Mouse (Mus musculus): Measurements from ENCODE around the gene Dpp6.
A peak's percentile ranks its signal among the peaks of the same experiment; 100 is the strongest.

The Dpp6 gene

GRCm38 (mm10) chr5:27380656-27381385 is 563.8 kb downstream of the Dpp6 start:
- no peak for DNase-seq (ENCODE audit: low read depth)

DNA sequence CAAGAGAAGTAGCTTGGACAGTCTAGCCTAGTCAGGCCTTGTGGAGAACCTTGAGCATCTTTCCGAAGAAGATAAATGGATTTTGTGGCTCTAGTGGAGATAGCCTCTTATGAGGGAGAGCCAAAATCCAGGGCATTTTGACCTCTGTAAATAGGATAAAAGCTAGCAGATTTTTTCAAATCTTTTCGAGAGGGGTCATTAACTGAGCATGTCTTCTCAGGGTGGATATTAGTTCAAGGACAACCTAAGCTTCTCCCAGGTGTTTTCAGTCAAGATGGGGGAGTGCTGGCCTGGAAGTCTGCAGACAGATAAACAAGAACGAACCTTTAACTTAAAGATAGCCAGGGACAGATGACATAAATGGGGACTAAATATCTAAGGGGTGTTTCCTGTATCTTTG is 581.4 kb downstream of the Dpp6 start:
- no peak for DNase-seq (ENCODE audit: low read depth)

- DNase-seq (ENCODE audit: low read depth), result no peak
Observed at GRCm38 (mm10) chr5:27399111-27399510, 582.1 kb downstream of the Dpp6 start.

DNA sequence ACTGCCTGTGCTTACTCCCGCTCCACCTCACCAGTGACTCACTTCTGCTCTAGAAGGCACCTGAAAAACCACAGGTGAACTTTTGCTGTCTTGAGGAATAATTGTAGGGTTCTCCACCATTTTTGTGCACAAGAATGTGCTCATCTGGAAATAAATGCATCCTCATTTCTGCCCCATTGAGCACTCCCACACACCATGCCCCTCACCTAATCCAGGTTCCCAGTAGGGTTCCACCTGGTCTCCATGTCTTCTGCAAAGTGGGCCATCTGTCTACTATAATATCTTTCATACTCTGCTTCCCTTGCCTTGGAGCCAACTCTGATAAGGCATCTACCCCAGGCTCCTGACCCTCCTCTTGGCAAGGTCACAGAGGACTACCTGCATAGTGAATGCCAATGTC is 585.6 kb downstream of the Dpp6 start:
- no peak for DNase-seq (ENCODE audit: low read depth)

DNA sequence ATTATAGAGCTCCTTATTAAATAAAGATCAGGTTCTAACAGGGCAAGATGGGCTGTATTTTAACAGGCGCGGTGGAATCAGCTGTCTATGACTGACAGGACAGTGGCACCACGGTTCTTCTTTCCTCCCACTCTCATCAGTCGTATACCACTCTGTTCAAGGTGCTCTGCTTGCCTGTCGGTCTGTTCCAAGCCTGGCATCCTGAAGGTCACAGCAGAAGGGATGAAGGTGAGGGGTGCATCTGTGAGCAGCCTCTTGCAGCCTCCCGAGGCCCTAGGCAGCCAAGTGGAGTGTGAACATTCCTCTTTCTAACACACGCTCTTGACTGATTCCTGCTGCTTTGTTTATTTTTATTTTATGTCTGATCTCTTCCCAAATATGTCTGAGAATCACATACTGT is 591.9 kb downstream of the Dpp6 start:
- DNase-seq (ENCODE audit: low read depth), result no peak

- DNase-seq (ENCODE audit: low read depth), result no peak
Observed at GRCm38 (mm10) chr5:27413023-27413422, 596.0 kb downstream of the Dpp6 start.

- DNase-seq (ENCODE audit: low read depth), result no peak
Observed at GRCm38 (mm10) chr5:27415518-27415917, 598.5 kb downstream of the Dpp6 start.

DNA sequence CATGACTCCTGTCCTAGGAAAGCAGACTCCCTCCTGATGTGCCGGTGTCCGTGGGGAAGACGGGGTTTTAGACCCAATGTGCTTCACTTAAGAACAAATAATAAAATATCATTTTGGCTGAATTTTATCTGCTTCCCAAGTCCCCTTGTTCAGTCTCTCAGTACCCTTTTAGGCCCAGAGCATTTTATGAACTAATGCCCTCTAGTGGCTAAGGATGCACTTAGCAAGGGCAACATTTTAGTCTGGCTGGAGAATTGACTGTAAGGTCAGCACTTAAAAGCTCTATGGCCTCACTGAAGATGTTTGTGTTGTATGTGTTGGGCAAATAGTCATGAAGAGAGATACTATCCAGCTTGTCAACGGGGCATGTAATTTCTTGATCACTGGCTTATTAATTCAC is 599.6 kb downstream of the Dpp6 start:
- DNase-seq (ENCODE audit: low read depth), result peak; percentile 6

DNA sequence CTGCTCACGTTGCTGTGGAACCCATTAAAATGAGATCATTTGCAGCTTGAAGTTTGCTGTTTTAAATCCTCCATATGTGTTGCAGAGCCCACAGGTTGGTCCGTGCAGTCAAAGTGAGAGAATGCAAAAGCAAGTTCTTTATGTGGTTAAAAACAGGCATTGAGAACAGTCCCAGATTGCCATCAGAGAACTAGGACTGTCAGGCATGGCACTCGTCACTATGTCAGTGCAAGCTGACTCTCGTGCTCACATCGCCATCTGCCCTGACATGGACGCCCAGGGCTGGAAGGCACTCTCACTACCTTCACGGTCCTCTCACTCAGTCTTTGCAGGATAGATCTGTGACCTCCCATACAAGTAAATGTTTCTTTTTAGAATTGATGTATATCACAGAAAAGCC is 600.4 kb downstream of the Dpp6 start:
- DNase-seq (ENCODE audit: low read depth), result no peak

DNA sequence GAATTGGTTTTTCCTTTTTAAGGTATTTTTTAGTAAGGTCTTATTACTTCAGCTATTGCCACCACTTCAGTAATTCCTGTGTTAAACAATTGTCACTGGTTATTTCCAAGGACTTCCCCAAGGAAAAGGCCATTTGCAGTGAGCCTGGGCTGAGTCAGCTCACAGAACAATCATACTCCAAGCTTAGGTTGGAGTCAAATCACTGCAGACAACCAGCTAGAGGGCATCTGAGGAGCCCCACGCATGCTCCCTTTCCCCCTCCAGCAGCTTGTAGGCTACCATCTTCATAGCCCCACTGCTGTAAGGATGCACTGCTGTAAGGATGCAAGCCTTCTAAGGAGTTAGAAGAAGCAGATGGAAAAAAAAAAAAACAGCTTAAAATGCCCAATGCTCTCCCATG is 601.9 kb downstream of the Dpp6 start:
- DNase-seq (ENCODE audit: low read depth), result no peak

- DNase-seq (ENCODE audit: low read depth), result no peak
Observed at GRCm38 (mm10) chr5:27421090-27421635, 604.2 kb downstream of the Dpp6 start.

DNA sequence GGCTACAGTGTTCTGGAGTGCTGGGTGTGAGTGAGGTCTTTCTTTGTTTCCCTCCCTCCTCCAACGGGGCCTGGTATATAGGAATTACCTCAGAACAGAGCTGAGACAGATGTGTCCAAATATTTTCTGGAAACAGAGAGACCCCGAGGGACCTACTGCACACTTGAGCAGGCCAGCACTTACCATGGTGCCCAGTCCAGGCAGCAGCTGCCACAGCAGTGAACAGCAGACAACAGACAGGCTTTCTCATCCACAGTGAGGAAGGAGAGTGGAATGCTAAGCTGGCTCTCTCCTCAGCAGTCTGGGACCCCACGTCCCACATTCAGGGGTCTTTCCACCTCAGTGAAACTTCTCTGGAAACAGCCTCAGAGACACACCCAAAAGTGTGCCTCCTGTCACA is 606.8 kb downstream of the Dpp6 start:
- no peak for DNase-seq (ENCODE audit: low read depth)

DNA sequence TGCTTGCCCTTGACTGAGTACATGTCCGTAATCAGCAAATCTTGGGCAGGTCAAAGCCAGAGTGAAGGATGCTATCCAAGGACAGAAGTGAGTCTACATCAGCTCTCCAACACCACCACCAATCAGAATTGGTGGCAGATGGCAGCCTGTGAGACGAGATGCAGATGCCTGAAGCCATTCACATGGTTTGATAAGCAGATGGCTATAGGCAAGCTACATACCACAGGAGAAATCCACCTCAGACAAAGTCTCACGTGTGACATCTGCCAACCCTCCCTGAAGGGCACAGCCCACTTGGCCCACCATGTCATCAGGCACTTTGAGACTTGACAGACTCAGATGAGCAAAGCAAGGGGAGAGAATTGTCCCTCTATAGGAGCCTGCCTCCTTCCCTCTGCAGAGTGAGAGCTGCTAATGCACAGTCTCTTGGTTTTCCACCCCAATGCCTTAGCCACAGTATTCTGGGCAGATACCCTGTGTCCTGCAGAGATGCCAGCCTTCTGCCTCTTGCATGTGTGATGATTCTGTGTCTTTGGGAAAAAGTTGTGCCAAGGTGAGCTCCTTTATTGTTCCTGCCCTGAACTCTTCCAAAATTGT is 607.6 kb downstream of the Dpp6 start:
- no peak for DNase-seq (ENCODE audit: low read depth)

DNA sequence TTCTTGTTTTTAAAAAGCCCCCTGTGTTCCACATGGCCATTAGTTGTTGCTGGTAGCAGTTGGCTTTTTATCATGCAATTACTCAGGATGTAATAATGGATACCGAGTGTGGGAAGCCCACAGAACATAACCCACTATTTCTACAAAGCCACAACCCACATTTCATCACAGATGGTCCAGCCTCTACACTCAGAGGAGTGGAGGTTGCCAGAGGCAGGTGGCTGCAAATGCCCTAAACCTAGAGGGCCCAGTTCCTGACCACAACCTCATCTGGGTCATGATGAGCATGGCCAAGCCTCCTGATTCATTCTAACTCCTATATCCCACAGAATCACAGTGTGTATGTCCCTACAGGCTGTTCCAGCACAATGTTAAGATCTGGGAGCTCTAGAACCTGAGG is 609.2 kb downstream of the Dpp6 start:
- no peak for DNase-seq (ENCODE audit: low read depth)

GRCm38 (mm10) chr5:27433584-27433983 is 616.6 kb downstream of the Dpp6 start:
- no peak for DNase-seq (ENCODE audit: low read depth)

- no peak for DNase-seq (ENCODE audit: low read depth)
Observed at GRCm38 (mm10) chr5:27453201-27453845, 636.3 kb downstream of the Dpp6 start.

DNA sequence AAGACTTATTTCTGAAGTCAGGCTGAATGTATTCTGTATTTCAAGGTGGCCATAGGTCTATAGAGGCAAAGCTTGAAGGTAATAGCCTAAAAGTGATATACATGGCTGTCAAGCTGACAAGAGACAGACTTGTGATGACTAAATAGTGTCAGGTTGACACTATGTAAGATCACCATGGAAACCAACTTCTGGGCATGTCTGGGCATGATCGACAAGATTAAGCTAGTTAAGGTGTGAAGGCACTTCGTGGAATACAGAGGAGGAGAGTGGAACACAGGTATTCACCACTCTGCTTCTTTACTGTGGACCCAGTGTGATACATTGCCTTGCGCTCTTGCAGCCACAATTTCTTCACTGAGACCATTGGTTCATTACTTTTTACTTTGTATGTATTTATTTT is 637.4 kb downstream of the Dpp6 start:
- no peak for DNase-seq (ENCODE audit: low read depth)

DNA sequence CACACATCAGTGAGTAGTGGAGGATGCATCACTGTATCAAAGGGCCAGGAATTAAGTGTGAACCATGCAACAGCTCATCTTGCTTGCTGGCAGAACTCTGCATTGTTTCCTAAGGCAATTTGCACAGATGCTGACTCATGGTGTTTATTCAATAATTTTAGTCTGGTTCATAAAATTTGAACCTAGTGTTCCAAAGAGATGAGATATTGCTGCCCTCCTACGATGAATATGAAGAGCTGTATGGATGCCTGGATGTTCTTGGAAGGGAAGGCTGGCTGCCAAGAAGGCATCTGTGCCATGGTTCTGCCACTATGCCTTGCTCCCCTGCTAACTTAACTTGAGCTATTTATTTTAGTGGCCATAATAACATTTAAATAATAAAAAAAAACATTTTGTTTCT is 640.0 kb downstream of the Dpp6 start:
- DNase-seq (ENCODE audit: low read depth), result no peak

GRCm38 (mm10) chr5:27457686-27458085 is 640.7 kb downstream of the Dpp6 start:
- no peak for DNase-seq (ENCODE audit: low read depth)

DNA sequence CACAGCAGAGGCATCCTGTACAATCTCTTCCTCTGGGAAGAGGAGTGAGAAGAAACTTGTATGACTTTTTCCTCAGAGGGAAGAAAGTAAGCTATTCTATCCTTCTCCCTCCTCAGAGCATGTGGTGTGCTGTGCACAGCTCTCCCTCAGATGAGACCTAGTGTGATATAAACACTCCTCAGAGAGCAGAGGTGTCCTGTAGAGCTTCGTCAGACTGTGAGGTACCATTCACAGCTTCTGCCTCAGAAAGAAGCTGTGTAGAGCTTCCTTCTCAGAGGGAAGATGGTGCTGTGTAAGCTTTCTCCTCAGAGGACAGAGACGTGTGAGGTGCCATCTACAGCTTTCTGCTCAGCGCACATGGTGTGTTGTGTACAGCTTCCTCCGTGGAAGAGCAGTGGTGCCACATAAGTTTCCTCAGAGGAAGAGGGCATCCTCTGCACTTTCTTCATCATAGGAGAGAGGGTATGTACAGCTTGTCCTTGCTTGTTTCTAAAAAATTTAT is 658.0 kb downstream of the Dpp6 start:
- no peak for DNase-seq (ENCODE audit: low read depth)

DNA sequence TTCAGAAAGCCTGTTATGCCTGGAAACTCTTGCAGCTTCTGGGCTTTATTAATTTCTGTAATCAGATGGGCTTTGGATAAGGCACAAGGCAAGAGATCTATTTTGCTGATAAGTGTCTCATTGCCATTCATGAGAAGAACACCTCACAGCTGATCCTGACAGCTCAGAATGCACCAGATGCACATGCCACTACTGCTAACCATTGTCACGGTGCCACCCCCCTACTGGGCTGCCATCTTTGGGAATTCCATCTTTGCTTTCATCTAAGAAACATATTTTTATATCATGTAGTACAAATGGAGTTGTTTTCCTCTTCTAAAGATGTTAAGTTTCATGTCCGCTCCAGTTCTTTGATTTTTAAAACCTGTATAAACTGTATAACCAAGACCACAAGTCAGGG is 664.7 kb downstream of the Dpp6 start:
- no peak for DNase-seq (ENCODE audit: low read depth)

GRCm38 (mm10) chr5:27486138-27486537 is 669.1 kb downstream of the Dpp6 start:
- DNase-seq (ENCODE audit: low read depth), result no peak

- no peak for DNase-seq (ENCODE audit: low read depth)
Observed at GRCm38 (mm10) chr5:27490942-27491341, 673.9 kb downstream of the Dpp6 start.

Measured in naive thymus-derived CD4-positive, alpha-beta T cell, adult 2 months (primary cell).